Mouse (Mus musculus) kidney, adult 2 months (tissue): ENCODE data around the gene Cers6. TPM values are rescaled to one million over a fixed set of nuclear protein-coding genes. Genes with fewer than 3 reads are reported as not detected.

Experiments used
- DNase-seq: peaks from one replicate; pipeline ENCODE4 v3.0.0; 2021
- H3K27ac ChIP-seq: fragments of 200-500 bp; 2 replicates; pipeline ENCODE4 v1.5.1; 2012; ENCODE audit warnings: low read depth, low read length, control low read depth, inconsistent platforms; ENCODE audit not compliant: insufficient read depth
- H3K27me3 ChIP-seq: fragments of 200-500 bp; replicated peaks from 2 replicates; pipeline ENCODE4 v1.6.1; 2012; ENCODE audit warnings: mild to moderate bottlenecking, moderate library complexity, low read length, inconsistent platforms; ENCODE audit not compliant: control insufficient read depth, insufficient read depth
- H3K36me3 ChIP-seq: fragments of 200-500 bp; 2 replicates; pipeline ENCODE4 v1.6.1; 2012; ENCODE audit warnings: mild to moderate bottlenecking, moderate library complexity, low read length, inconsistent platforms; ENCODE audit not compliant: control insufficient read depth, insufficient read depth
- H3K4me1 ChIP-seq: fragments of 200-500 bp; 2 replicates; pipeline ENCODE4 v1.6.1; 2011; ENCODE audit warnings: low read length; ENCODE audit not compliant: control insufficient read depth, insufficient read depth
- H3K4me3 ChIP-seq: fragments of 200-500 bp; 2 replicates; pipeline ENCODE4 v1.5.1; 2011; ENCODE audit warnings: mild to moderate bottlenecking, low read depth, low read length, control low read depth; ENCODE audit not compliant: insufficient read depth
- CTCF ChIP-seq: fragments of 200-500 bp; conservative IDR thresholded peaks from 2 replicates; pipeline ENCODE4 v1.5.1; 2011; ENCODE audit warnings: low read depth, mild to moderate bottlenecking, control low read depth, low read length, moderate library complexity, mixed read lengths; ENCODE audit not compliant: insufficient read depth, insufficient read length
- POLR2A ChIP-seq: fragments of 200-500 bp; IDR thresholded peaks from one replicate; pipeline ENCODE4 v1.6.1; 2011; ENCODE audit warnings: low read depth, low read length, control low read depth
- WGBS: fragments of 180-500 bp; shearing (Covaris S2); methylation state at CpG from one replicate; pipeline ENCODE4 v1.1.7; 2018; 5-methylcytosine and 5-hydroxymethylcytosine counted together
- polyA plus RNA-seq: library from polyadenylated mRNA; depleted of rRNA; stranded (reverse); fragments of >200 nt; gene quantifications from 2 replicates; pipeline ENCODE4 v1.2.3, GENCODE M21; 2012; rRNA removed

Cers6 gene
- polyA plus RNA-seq, 1 experiment, result 11.1 TPM

DNA sequence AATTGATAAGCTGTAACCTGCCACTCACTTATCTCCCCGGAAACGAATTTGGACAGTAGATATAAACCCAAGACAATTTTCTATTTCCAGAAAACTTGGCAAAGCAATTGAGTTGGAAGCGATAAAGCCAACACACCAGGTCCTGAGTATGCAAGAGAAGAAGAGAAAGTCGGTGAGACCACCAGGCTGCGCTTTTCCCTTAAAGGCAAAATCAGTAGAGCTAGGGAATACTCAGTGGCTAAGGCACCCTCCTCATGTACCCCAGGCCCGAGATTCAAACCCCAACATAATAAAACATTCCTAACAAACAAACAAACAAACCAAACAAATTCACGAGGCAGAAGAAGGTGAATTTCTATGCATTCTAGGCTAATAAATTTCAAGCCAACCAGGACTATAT is 295.0 kb downstream of the Cers6 start:
- no peak overlapping the region for H3K27ac ChIP-seq
- DNase-seq, result no peak
- 51% methylated on average over 7 of the region's 7 CpGs for WGBS

DNA sequence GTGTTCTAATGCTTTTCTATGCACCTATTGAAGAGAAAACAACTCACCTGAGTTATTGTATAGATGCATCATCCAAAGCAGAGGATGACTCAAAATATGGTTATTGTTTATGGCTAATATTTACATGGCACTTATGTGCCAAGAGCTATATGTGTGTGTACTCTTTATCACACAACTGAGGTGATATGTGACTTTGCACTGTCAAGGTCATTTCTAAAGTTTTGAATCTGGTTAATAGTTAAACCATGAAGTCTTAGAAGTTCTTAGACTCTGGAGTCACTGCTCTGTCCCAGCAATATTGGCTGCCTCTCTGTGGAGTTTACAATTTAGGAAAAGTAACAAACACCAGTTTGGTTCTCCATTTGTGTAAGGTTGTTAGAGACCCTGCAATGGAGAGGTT is 297.7 kb downstream of the Cers6 start:
- H3K4me1 ChIP-seq, result no peaks in the 10 kb centered on the region; the same call in 1 of the 2 replicates
- no peak overlapping the region for H3K4me3 ChIP-seq
- DNase-seq, result no peak
- no peak for TF ChIP-seq POLR2A
- no peaks in the 10 kb centered on the region for H3K36me3 ChIP-seq
- no peaks in the 10 kb centered on the region for H3K27me3 ChIP-seq
- H3K27ac ChIP-seq, result no peak overlapping the region

More for the DNA sequence above, 295.0 kb downstream of the Cers6 start:
- Histone ChIP-seq H3K36me3 (no peaks in the 10 kb centered on the region), H3K4me3 (no peak overlapping the region), H3K4me1 (no peaks in the 10 kb centered on the region; the same call in 1 of the 2 replicates), H3K27me3 (no peaks in the 10 kb centered on the region)
- TF ChIP-seq POLR2A (no peak), CTCF (no peak)

Other genes starting within 250 kb of the Cers6 start
- not detected in 2 replicates for gene 4932414N04Rik, start 205.0 kb upstream of the Cers6 start, polyA plus RNA-seq